ENCODE assay signal across 15 mouse cellular contexts in genomic region chr2:140862736-140863135, GRCm38 (mm10).
"Had no signal": no experiment of that assay in that cellular context is flagged by ENCODE, and none has a peak within 500 bp of the region (broad histone marks: within the 10 kb centered on the region; RNA-seq: fewer than 3 reads in every experiment).

No protein-coding gene starts in this region.

- H3K27ac ChIP-seq: limb, embryonic 10.5 days; midbrain, embryonic 10.5 days; neural tube, embryonic 15.5 days had no signal

- H3K4me1 ChIP-seq: midbrain, embryonic 10.5 days; neural tube, embryonic 15.5 days had no signal

- H3K4me3 ChIP-seq: layer of hippocampus, adult 2 months; limb, embryonic 10.5 days; midbrain, embryonic 10.5 days; myocyte; neural tube, embryonic 15.5 days had no signal

- H3K4me2 ChIP-seq: liver, embryonic 11.5 days; lung, embryonic 14.5 days; neural tube, embryonic 15.5 days had no signal

- H3K9ac ChIP-seq: lung, embryonic 14.5 days; neural tube, embryonic 15.5 days had no signal

- H3K9me3 ChIP-seq: limb, embryonic 10.5 days; midbrain, embryonic 10.5 days; neural tube, embryonic 15.5 days had no signal

- DNase-seq: kidney, postnatal 10 days; kidney, postnatal 4 days; lung, embryonic 14.5 days; lung, postnatal 10 days; lung, postnatal 4 days; midbrain, embryonic 14.5 days; right cerebral cortex, adult 18-20 months; right cerebral cortex, postnatal 25 days; thymus, postnatal 36 days had no signal

- H3K36me3 ChIP-seq: limb, embryonic 10.5 days; midbrain, embryonic 10.5 days; neural tube, embryonic 15.5 days had no signal

- H3K27me3 ChIP-seq: neural tube, embryonic 15.5 days had no signal
